Mouse (Mus musculus) urinary bladder, postnatal 4 days (tissue): ENCODE measurements around the gene Olfr1389.
"Not testable (repeated sequence)": the region's sequence is repeated elsewhere in the genome, so short reads cannot be mapped to it uniquely, and the experiment has no call there.

ENCODE experiments used
- DNase-seq, 2 experiments: peaks; one replicate each; pipeline ENCODE4 v3.0.0; 2021 to 2022; ENCODE audit warnings: low spot score in 2 of 2

The Olfr1389 gene

DNA sequence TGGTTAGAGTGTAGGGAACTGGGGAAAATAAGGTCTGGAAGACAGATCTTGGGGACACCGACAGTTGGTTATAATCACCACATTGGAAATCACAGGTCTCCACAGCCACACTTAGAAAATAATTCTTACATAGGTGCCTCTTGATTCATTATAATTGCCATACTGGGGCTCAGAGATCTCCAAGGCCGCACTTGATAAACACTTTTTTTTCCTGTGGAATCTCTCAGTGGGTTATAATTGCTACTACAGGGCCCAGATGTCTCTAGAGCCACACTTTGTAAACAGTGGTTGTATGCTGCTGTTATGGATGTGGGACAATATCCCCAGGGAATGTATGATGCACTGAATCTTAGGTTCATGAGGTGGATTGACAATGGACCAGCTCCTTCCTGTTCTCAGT, at the start of gene Olfr1389:
TSS of gene Olfr1389 (plus strand) at position 301 of the 400 bp plus-strand sequence.
- no peak for DNase-seq

DNA sequence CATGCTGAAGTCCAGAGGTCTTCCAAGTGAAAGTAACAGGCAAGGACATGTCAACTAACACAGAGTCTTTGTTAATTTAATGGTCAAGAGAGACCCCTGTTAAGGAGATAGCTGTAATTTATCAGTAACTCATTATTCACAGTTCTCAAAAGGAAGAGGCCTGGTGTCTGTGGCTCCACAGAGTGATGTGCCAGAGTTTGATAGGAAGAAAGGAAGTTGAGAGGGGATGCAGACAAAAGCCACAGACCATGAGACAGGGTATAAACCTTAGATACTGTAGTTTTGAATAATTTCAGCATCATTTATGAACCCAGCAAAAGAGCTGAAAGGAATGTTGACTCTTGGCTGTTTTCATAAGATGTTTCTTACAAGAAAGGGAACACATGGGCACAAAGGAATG, 39.7 kb upstream of the Olfr1389 start:
- DNase-seq = no peak

DNA sequence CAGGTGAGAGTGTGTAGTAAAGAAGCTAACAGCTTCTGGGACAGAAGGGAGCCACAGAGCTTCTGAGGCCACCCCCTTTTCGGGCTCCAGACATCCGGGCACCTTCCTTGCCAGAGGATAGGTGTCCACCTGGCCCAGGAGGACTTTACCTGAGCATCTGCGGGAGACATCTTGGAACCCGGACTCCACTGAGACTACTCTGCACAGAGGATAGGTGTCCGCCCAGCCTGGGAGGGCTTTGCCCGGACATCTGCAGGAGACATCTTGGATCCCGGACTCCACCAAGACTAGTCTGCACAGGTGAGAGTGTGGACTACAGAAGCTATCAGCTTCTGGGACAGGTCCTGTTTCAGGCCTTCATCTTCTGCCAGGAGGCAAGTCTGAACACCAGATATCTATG, 36.7 kb upstream of the Olfr1389 start:
- peak in 1 of 2 experiments; percentile 51 for DNase-seq

DNA sequence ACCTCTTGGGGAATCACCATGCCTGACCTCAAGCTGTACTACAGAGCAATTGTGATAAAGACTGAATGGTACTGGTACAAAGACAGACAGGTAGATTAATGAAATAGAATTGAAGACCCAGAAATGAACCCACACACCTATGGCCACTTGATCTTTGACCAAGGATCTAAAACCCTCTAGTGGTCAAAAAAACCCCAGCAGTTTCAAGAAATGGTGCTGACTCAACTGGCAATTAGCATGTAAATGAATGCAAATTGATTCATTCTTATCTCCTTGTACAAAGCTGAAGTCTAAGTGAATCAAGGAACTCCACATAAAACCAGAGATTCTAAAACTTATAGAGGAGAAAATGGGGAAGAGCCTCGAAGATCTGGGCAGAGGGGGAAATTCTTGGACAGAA, 30.2 kb upstream of the Olfr1389 start:
- not testable (repeated sequence) for DNase-seq

DNA sequence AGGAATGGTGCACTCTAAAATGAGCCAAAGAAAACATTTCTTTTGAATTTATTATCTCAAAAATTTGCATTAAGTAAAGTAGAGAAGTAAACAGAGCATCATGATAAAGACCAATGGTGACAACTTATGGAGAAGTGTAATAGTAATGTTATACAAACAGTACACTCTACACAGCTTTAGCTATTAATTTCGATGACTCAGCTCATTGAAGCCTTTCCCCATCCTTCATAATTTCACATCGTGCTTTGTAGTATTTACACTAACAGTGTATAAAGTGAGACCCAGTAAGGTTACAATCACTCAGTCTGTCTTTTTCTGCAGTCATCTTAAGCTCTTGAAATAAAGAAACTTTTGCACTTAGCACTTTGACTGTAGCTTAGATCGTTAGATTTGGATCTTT, 16.1 kb upstream of the Olfr1389 start:
- no peak for DNase-seq

DNA sequence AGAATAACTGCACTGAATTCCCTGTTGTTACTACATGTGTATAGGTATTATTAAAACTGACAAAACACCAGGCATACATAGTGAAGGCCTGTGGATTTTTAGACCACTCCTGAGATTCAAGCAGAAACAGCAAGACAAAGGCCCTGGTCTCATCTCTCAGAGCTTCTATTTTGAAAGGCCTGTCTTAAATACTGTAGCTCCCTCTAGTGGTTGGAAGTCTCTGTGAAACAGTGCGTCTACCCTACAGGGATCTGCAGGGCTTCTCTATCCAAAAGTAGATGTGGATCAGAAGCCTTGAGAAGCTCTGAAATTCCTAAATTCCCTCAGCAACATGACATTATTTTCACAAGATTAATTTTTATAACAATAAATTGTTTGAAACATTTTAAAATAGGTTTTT, 12.3 kb upstream of the Olfr1389 start:
- DNase-seq = no peak

DNA sequence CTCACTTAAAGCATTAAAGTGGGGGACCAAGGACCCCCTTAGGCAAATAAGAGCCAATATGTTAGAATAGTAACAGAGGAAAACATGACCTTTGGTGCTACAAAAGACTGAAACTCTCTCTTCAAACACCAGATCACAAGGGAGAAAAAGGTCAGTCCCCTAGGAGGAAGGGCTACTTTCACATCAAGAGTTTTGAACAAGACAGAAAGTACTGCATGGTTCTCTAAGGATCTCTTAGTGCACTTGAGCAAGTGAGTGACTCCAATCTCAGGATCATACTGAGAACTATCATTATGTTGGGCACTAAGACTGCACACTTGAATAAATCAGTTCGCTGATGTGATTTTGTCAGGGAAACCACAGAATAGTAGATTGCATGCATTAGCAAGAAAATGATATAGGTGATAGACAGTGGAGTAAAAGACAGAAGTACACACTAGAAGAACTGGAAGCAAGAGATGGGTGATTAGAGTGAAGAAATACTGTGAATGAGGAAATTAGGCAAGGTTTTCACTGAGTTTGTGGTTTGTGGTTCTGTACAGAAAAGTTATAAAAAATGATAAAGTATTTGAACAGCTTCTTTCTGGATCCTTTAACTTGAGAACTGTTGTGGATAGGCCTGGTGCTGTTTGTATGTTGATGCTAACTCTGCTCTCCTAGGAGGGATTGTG, 2.5 kb downstream of the Olfr1389 start:
- DNase-seq = no peak

DNA sequence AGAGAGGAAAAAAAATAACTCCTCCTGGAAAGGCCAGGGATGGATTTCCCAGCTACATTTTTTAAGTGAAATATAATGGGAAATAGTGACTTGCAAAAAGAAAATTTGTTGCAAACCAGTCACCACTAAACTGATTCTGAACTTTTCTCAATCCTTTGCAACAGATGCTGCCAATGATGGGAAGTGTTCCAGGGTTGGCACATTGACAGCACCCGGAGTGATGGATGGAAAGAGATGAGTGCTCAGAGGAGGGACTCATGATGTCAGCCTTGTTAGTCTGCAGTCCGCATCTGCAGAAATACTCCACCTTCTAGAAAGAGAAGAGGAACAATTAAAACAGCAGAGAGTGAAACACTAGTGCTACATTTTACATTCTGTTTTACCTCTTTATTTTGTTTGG, 6.8 kb downstream of the Olfr1389 start:
- DNase-seq = no peak

DNA sequence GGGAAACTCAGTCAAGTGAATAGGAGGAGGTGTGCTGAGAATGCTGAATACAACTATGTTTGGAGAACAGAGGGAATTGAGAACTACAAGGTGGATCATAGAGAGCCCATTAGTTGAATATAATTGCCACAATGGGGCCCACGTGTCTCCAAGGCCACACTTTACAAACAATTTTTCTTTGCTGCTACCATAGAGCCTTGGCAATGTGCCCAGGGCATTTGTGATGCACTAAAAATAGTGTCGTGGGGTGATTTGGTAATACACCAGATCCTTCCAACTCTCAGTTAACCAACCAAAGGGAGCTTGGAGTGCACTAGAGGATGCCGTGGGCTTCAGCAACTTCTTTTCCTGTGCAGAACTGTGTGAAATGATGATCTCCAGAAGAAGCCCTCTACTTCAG, 13.5 kb downstream of the Olfr1389 start, which contains the start of gene Olfr1388:
TSS of gene Olfr1388 (plus strand) at position 214 of the 400 bp plus-strand sequence.
- DNase-seq = no peak

DNA sequence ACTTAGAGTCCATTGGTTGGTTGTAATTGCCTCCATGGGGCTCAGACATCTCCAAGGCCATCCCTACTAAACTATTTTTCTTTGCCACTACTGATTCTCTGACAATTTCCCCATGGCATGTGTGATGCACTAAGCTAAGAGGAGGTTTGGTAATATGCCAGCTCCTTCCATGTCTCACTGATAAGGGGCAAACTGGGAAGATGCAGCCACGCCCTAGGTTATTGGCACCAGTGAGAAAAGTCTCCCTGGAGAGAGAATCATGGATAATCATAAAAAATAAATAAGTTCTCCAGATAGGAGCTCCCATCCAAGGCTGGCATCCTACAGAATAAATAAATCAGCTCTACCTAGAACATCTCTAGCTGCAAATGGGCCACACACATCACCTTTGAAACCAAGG, 32.2 kb downstream of the Olfr1389 start, which contains the start of gene Olfr1387:
TSS of gene Olfr1387 (plus strand) at position 301 of the 400 bp plus-strand sequence.
- DNase-seq = no peak

DNA sequence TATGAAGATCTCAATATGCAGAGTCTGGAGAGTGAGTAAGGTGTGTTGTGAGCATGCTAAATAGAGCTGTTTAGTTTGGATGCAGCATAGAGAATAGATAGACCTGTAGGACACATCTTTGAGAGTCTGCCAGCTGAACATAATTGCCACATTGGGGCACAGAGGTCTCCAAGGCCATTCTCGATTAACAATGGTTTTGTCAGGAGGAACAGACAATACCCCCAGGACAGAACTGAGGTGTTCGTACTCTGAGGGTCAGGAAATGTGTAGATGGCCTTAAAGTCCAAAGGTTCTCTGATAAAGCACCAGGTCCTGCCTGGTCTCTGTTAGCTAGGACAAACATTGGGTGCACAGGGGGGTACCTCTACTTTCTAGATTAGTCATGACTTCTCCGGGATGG, 41.9 kb downstream of the Olfr1389 start, which contains the start of gene Olfr1386:
TSS of gene Olfr1386 (plus strand) at position 301 of the 400 bp plus-strand sequence.
- not testable (repeated sequence) for DNase-seq
